In the genomic region with DNA sequence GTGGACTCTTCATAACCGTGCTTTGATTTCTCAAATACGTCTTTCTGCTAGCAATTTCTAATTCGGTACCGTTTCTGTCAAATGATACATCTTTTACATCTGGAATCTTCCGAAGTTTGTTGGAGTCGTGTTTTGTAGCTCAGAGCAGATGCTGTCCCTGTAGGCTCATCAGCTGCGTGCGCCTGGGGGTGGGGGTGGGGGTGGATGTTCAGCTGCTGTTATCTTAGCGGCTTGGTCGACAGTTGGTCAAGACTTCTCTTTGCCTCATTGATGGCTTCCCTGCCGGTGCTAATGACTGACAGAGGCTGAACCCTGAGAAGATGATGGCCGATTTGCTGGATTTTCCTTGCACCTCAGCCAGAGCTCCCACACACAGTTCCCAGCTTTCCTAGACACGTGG, we compare ENCODE assay signal across 24 mouse cellular contexts. TPM values are rescaled to one million over a fixed set of nuclear protein-coding genes. Genes with fewer than 3 reads are reported as not detected.
A peak's percentile ranks its signal among the peaks of the same experiment; 100 is the strongest.
DNase-seq lines count a peak whose midpoint lies in the region; ATAC-seq lines count a peak whose summit lies in the region.
"Had no signal": no experiment of that assay in that cellular context is flagged by ENCODE, and none has a peak within 500 bp of the region (broad histone marks: within the 10 kb centered on the region; RNA-seq: fewer than 3 reads in every experiment).

No protein-coding gene starts in this region.

- H3K9ac ChIP-seq in heart, embryonic 12.5 days = no peak overlapping the region
- no peak overlapping the region for H3K9ac ChIP-seq in liver, embryonic 11.5 days (ENCODE audit: low read depth, low read length)
- no peak overlapping the region for H3K9ac ChIP-seq in liver, embryonic 13.5 days
- H3K9ac ChIP-seq: embryonic facial prominence, embryonic 12.5 days; forebrain, embryonic 13.5 days; forebrain, embryonic 15.5 days had no signal

- DNase-seq in heart, adult 11 months = peak; percentile 70
- DNase-seq in liver, embryonic 11.5 days (ENCODE audit: low spot score) = no peak
- no peak for DNase-seq in liver, embryonic 13.5 days
- no peak for DNase-seq in limb, embryonic 10.5 days (ENCODE audit: low spot score)
- no peak for DNase-seq in left cerebral cortex, postnatal 10 days (ENCODE audit: extremely low spot score in 1 of 2, low spot score in 2 of 2)
- DNase-seq: adrenal gland, adult 8-10 months; adrenal gland, postnatal 14 days; adrenal gland, postnatal 36 days; B cell, adult 2 months; cerebellum, adult 11-12 months; cerebellum, adult 2 months; cerebellum, adult 9-10 months; cerebellum, postnatal 10 days; cerebellum, postnatal 25 days had no signal

- no peaks in the 10 kb centered on the region for H3K36me3 ChIP-seq in heart, embryonic 12.5 days
- no peaks in the 10 kb centered on the region for H3K36me3 ChIP-seq in liver, embryonic 11.5 days (ENCODE audit: control insufficient read depth, insufficient read depth, low read length)
- H3K36me3 ChIP-seq in liver, embryonic 13.5 days = no peaks in the 10 kb centered on the region
- H3K36me3 ChIP-seq in limb, embryonic 10.5 days = no peaks in the 10 kb centered on the region
- H3K36me3 ChIP-seq: embryonic facial prominence, embryonic 10.5 days; embryonic facial prominence, embryonic 12.5 days; forebrain, embryonic 15.5 days; G1E had no signal

- H3K27ac ChIP-seq in heart, embryonic 12.5 days (ENCODE audit: poor library complexity, severe bottlenecking) = no peak overlapping the region
- H3K27ac ChIP-seq in liver, embryonic 11.5 days (ENCODE audit: low read depth, low read length) = no peak overlapping the region
- H3K27ac ChIP-seq in liver, embryonic 13.5 days = peak overlapping the region; percentile 29
- no peak overlapping the region for H3K27ac ChIP-seq in limb, embryonic 10.5 days
- H3K27ac ChIP-seq: embryonic facial prominence, embryonic 10.5 days; embryonic facial prominence, embryonic 12.5 days; forebrain, embryonic 13.5 days; forebrain, embryonic 15.5 days had no signal

- no peaks in the 10 kb centered on the region for H3K27me3 ChIP-seq in heart, embryonic 12.5 days (replicated peaks)
- H3K27me3 ChIP-seq in liver, embryonic 11.5 days (replicated peaks; ENCODE audit: control insufficient read depth, insufficient read depth, low read length) = no peaks in the 10 kb centered on the region
- H3K27me3 ChIP-seq in liver, embryonic 13.5 days = no peaks in the 10 kb centered on the region
- no peaks in the 10 kb centered on the region for H3K27me3 ChIP-seq in limb, embryonic 10.5 days (ENCODE audit: low read depth, poor library complexity, severe bottlenecking)
- H3K27me3 ChIP-seq: CH12.LX; embryonic facial prominence, embryonic 12.5 days; forebrain, embryonic 13.5 days; forebrain, embryonic 15.5 days; Patski had no signal

- no peak for ATAC-seq in heart, embryonic 12.5 days (ENCODE audit: insufficient number of reproducible peaks, low FRiP score)
- 0 out of 2 replicates have a peak, but pooled peaks have one; percentile 42 for ATAC-seq in liver, embryonic 11.5 days (replicated peaks; ENCODE audit: low FRiP score)
- peak; percentile 53 for ATAC-seq in liver, embryonic 13.5 days (ENCODE audit: low read depth)
- ATAC-seq: activated CD4-positive, CD25-positive, alpha-beta regulatory T cell, adult 4 months; CD4-positive, CD25-positive, alpha-beta regulatory T cell, adult 4 months; forebrain, embryonic 13.5 days; forebrain, embryonic 15.5 days; Patski had no signal

- H3K4me3 ChIP-seq in heart, embryonic 12.5 days = no peak overlapping the region
- no peak overlapping the region for H3K4me3 ChIP-seq in liver, embryonic 11.5 days (ENCODE audit: low read depth, low read length)
- H3K4me3 ChIP-seq in liver, embryonic 13.5 days (replicated peaks) = no peak overlapping the region
- no peak overlapping the region for H3K4me3 ChIP-seq in limb, embryonic 10.5 days
- H3K4me3 ChIP-seq: embryonic facial prominence, embryonic 10.5 days; embryonic facial prominence, embryonic 12.5 days; forebrain, embryonic 13.5 days; forebrain, embryonic 15.5 days had no signal

- 67% methylated on average over 13 of the region's 13 CpGs for WGBS in heart, embryonic 12.5 days
- WGBS in liver, embryonic 11.5 days = 64% methylated on average over 13 of the region's 13 CpGs
- WGBS in liver, embryonic 13.5 days (ENCODE audit: insufficient replicate concordance) = 59% methylated on average over 13 of the region's 13 CpGs
- 85% methylated on average over 13 of the region's 13 CpGs for WGBS in limb, embryonic 10.5 days

- no peaks in the 10 kb centered on the region for H3K4me1 ChIP-seq in heart, embryonic 12.5 days (replicated peaks)
- peaks cover 5% of the 10 kb centered on the region; the same call in 1 of the 2 replicates for H3K4me1 ChIP-seq in liver, embryonic 11.5 days (replicated peaks; ENCODE audit: control insufficient read depth, insufficient read depth, low read length)
- peaks cover 47% of the 10 kb centered on the region for H3K4me1 ChIP-seq in liver, embryonic 13.5 days (replicated peaks)
- no peaks in the 10 kb centered on the region for H3K4me1 ChIP-seq in limb, embryonic 10.5 days
- H3K4me1 ChIP-seq: embryonic facial prominence, embryonic 10.5 days; embryonic facial prominence, embryonic 12.5 days; forebrain, embryonic 13.5 days; forebrain, embryonic 15.5 days had no signal

- no peak overlapping the region for H3K4me2 ChIP-seq in heart, embryonic 12.5 days
- no peak overlapping the region for H3K4me2 ChIP-seq in liver, embryonic 11.5 days
- H3K4me2 ChIP-seq in liver, embryonic 13.5 days = peak overlapping the region; percentile 14; the same call in 1 of the 2 replicates
- H3K4me2 ChIP-seq: embryonic facial prominence, embryonic 12.5 days; forebrain, embryonic 13.5 days; forebrain, embryonic 15.5 days had no signal

- H3K9me3 ChIP-seq in heart, embryonic 12.5 days (replicated peaks) = no peaks in the 10 kb centered on the region
- H3K9me3 ChIP-seq in liver, embryonic 11.5 days (ENCODE audit: control insufficient read depth, low read length) = no peaks in the 10 kb centered on the region
- H3K9me3 ChIP-seq in liver, embryonic 13.5 days (replicated peaks) = no peaks in the 10 kb centered on the region
- no peaks in the 10 kb centered on the region for H3K9me3 ChIP-seq in limb, embryonic 10.5 days (replicated peaks)
- H3K9me3 ChIP-seq: embryonic facial prominence, embryonic 10.5 days; embryonic facial prominence, embryonic 12.5 days; forebrain, embryonic 13.5 days; forebrain, embryonic 15.5 days; G1E had no signal

- intact Hi-C loops in left cerebral cortex, postnatal 10 days (cut with DNase I) = no loop called here

RNA-seq across cellular contexts. Expression of a gene that starts 13.4 kb away (rescaled TPM):
- 0.20 TPM in 1 of 2 replicates, not detected in the other for polyA plus RNA-seq in heart, embryonic 12.5 days (2016; fragmentation: Nextera tagmentation; extraction: Ambion mirVana)
- polyA plus RNA-seq in liver, embryonic 11.5 days (2014; fragmentation: Nextera tagmentation; extraction: Ambion mirVana) = 1.6 and 1.8 TPM in 2 replicates
- polyA plus RNA-seq in liver, embryonic 13.5 days (2015; fragmentation: Nextera tagmentation; extraction: Ambion mirVana) = 1.6 and 1.8 TPM in 2 replicates
- polyA plus RNA-seq in limb, embryonic 10.5 days (2016; fragmentation: Nextera tagmentation; extraction: Ambion mirVana) = 0.05 TPM in 1 of 2 replicates, not detected in the other
- total RNA-seq in left cerebral cortex, postnatal 10 days (2021) = 1 to 10 TPM; 2.2 to 2.6 TPM
- polyA plus RNA-seq: G1E had no signal

RNA-seq across cellular contexts. Expression of a gene that starts 43.1 kb away (rescaled TPM):
- polyA plus RNA-seq in heart, embryonic 12.5 days (2016; fragmentation: Nextera tagmentation; extraction: Ambion mirVana) = 46.3 and 46.5 TPM in 2 replicates
- polyA plus RNA-seq in liver, embryonic 11.5 days (2014; fragmentation: Nextera tagmentation; extraction: Ambion mirVana) = 59.5 and 73.8 TPM in 2 replicates
- polyA plus RNA-seq in liver, embryonic 13.5 days (2015; fragmentation: Nextera tagmentation; extraction: Ambion mirVana) = 39.0 and 39.3 TPM in 2 replicates
- polyA plus RNA-seq in limb, embryonic 10.5 days (2016; fragmentation: Nextera tagmentation; extraction: Ambion mirVana) = 46.9 and 47.8 TPM in 2 replicates
- 10 to 100 TPM; 85.0 to 96.8 TPM for total RNA-seq in left cerebral cortex, postnatal 10 days (2021)
